Mouse (Mus musculus) midbrain, postnatal 0 days (tissue): Measurements from ENCODE around the gene Atg16l2. TPM values are rescaled to one million over a fixed set of nuclear protein-coding genes. Genes with fewer than 3 reads are reported as not detected.

ENCODE experiments used
- ATAC-seq: fragments of 200-750 bp; cut with Nextera tagmentation; 2 replicates; pipeline ENCODE4 v1.8.0; 2017; ENCODE audit warnings: moderate number of reproducible peaks, mild to moderate bottlenecking, moderate TSS enrichment, moderate library complexity; ENCODE audit not compliant: low FRiP score
- DNase-seq: peaks from one replicate; pipeline ENCODE4 v3.0.0-alpha.2; 2015; ENCODE audit warnings: low spot score
- H3K27ac ChIP-seq: fragments of 300-500 bp; sonication (generic); 2 replicates; pipeline ENCODE4 v1.5.1; 2014; ENCODE audit warnings: low read depth, mild to moderate bottlenecking, low read length, mixed read lengths
- H3K27me3 ChIP-seq: fragments of 300-500 bp; sonication (generic); 2 replicates; pipeline ENCODE4 v1.6.1; 2014; ENCODE audit warnings: low read length, control low read depth, mixed read lengths; ENCODE audit not compliant: insufficient read depth
- H3K36me3 ChIP-seq: fragments of 300-500 bp; sonication (generic); 2 replicates; pipeline ENCODE4 v1.6.1; 2014; ENCODE audit warnings: low read length, control low read depth, mixed read lengths; ENCODE audit not compliant: insufficient read depth
- H3K4me1 ChIP-seq: fragments of 300-500 bp; sonication (generic); 2 replicates; pipeline ENCODE4 v1.6.1; 2014; ENCODE audit warnings: mild to moderate bottlenecking, control low read depth, antibody characterized with exemption, low read length, mixed read lengths; ENCODE audit not compliant: insufficient read depth
- H3K4me2 ChIP-seq: fragments of 300-500 bp; sonication (generic); 2 replicates; pipeline ENCODE4 v1.6.1; 2014; ENCODE audit warnings: low read depth, mild to moderate bottlenecking, low read length, mixed read lengths; ENCODE audit not compliant: poor library complexity, severe bottlenecking
- H3K4me3 ChIP-seq: fragments of 300-500 bp; sonication (generic); 2 replicates; pipeline ENCODE4 v1.5.1; 2014; ENCODE audit warnings: low read depth, mild to moderate bottlenecking, low read length, moderate library complexity
- H3K9ac ChIP-seq: fragments of 300-500 bp; sonication (generic); replicated peaks from 2 replicates; pipeline ENCODE4 v1.6.1; 2014; ENCODE audit warnings: mild to moderate bottlenecking, low read length, moderate library complexity, mixed read lengths; ENCODE audit not compliant: poor library complexity, severe bottlenecking
- H3K9me3 ChIP-seq: fragments of 300-500 bp; sonication (generic); 2 replicates; pipeline ENCODE4 v1.6.1; 2016; ENCODE audit warnings: low read length, control low read depth
- CTCF ChIP-seq: IDR thresholded peaks from 2 replicates; pipeline ENCODE4 v1.5.1; 2016; ENCODE audit warnings: antibody characterized with exemption, mild to moderate bottlenecking
- WGBS: fragments of 180-500 bp; shearing (Covaris S2); extraction: QIAGEN DNeasy Blood & Tissue Kit; methylation state at CpG from one replicate; pipeline ENCODE4 v1.1.7; 2014; 5-methylcytosine and 5-hydroxymethylcytosine counted together
- polyA plus RNA-seq: library from polyadenylated mRNA; unstranded; fragments of >200 nt; fragmentation: Nextera tagmentation; extraction: Ambion mirVana; gene quantifications from 2 replicates; pipeline ENCODE4 v1.2.1, GENCODE M21; 2015
- total RNA-seq: library from RNA; depleted of rRNA; stranded (reverse); fragments of >200 nt; gene quantifications from 2 replicates; pipeline ENCODE4 v1.2.3, GENCODE M21; 2014

Gene Atg16l2
- total and polyA plus RNA-seq, 2 experiments from 2014 or later = 17.0 to 22.4 TPM

- H3K4me1 ChIP-seq = 0 out of 2 replicates have a peak, but pooled peaks cover 4% of the 10 kb centered on the region
- no peak for TF ChIP-seq CTCF
- peak overlapping the region; percentile 92 for H3K4me2 ChIP-seq
- no peak for DNase-seq
- H3K9me3 ChIP-seq = no peaks in the 10 kb centered on the region
- peaks cover 3% of the 10 kb centered on the region; the same call in 1 of the 2 replicates for H3K27me3 ChIP-seq
- H3K27ac ChIP-seq = no peak overlapping the region
- H3K36me3 ChIP-seq = no peaks in the 10 kb centered on the region
- no peak for ATAC-seq
- 22% methylated on average over 7 of the region's 7 CpGs for whole genome bisulfite sequencing
- peak overlapping the region; percentile 55 for H3K4me3 ChIP-seq
- peak overlapping the region; percentile 57; the same call in 1 of the 2 replicates for H3K9ac ChIP-seq
Measured at GRCm38 (mm10) chr7:101302691-101303090, 640 bp upstream of the Atg16l2 start.

GRCm38 (mm10) chr7:101301361-101301880 is 630 bp downstream of the Atg16l2 start:
- no peak for DNase-seq
- Histone ChIP-seq H3K4me3 (peak overlapping the region; percentile 55), H3K9me3 (no peaks in the 10 kb centered on the region), H3K27ac (peak overlapping the region; percentile 60), H3K9ac (peak overlapping the region; percentile 57), H3K4me2 (peak overlapping the region; percentile 92), H3K36me3 (no peaks in the 10 kb centered on the region), H3K4me1 (peaks cover 9% of the 10 kb centered on the region; the same call in 1 of the 2 replicates), H3K27me3 (peaks cover 3% of the 10 kb centered on the region; the same call in 1 of the 2 replicates)
- TF ChIP-seq CTCF = no peak
- 2% methylated on average over 30 of the region's 30 CpGs for WGBS
- ATAC-seq = peak; percentile 9; the same call in 1 of the 2 replicates

GRCm38 (mm10) chr7:101298375-101298774 is 3.7 kb downstream of the Atg16l2 start:
- TF ChIP-seq CTCF = no peak
- 87% methylated on average over 3 of the region's 3 CpGs for WGBS

DNA sequence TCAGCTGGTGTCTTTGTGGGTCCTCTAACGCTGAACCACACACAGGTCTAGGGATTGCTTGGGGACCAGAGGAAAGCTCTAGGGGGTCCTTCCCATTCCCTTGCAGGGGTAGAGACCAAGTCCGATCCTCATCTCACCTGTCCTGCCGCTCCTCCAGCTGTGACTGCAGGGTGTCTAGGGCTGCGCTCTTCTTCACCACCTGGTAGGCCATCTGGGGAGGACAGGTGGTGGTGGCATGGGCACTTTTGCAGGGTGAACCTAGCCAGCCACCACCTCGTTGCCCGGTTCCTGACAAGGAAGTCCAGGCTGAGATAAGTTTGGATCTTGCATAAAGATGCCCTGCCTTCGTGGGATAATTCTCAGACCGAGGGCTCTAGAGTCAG is 5.0 kb downstream of the Atg16l2 start:
- H3K4me3 ChIP-seq = peak overlapping the region; percentile 41
- 0 out of 2 replicates have a peak, but pooled peaks cover 3% of the 10 kb centered on the region for H3K36me3 ChIP-seq
- peak overlapping the region; percentile 72 for H3K4me2 ChIP-seq
- H3K27me3 ChIP-seq = peaks cover 3% of the 10 kb centered on the region; the same call in 1 of the 2 replicates
- peak overlapping the region; percentile 65 for H3K9ac ChIP-seq
- no peaks in the 10 kb centered on the region for H3K9me3 ChIP-seq
- ATAC-seq (no peak; the same call in 1 of the 2 replicates), DNase-seq (no peak)
- peaks cover 9% of the 10 kb centered on the region; the same call in 1 of the 2 replicates for H3K4me1 ChIP-seq
- 26% methylated on average over 8 of the region's 8 CpGs for WGBS
- H3K27ac ChIP-seq = 0 out of 2 replicates have a peak overlapping the region, but pooled peaks have one; percentile 43
- no peak for TF ChIP-seq CTCF

More at GRCm38 (mm10) chr7:101298375-101298774, 3.7 kb downstream of the Atg16l2 start:
- Histone ChIP-seq H3K27me3 (peaks cover 3% of the 10 kb centered on the region; the same call in 1 of the 2 replicates), H3K27ac (no peak overlapping the region), H3K9me3 (no peaks in the 10 kb centered on the region), H3K9ac (no peak overlapping the region), H3K4me2 (no peak overlapping the region), H3K36me3 (0 out of 2 replicates have a peak, but pooled peaks cover 3% of the 10 kb centered on the region), H3K4me3 (no peak overlapping the region), H3K4me1 (peaks cover 9% of the 10 kb centered on the region; the same call in 1 of the 2 replicates)
- ATAC-seq (no peak), DNase-seq (no peak)

DNA sequence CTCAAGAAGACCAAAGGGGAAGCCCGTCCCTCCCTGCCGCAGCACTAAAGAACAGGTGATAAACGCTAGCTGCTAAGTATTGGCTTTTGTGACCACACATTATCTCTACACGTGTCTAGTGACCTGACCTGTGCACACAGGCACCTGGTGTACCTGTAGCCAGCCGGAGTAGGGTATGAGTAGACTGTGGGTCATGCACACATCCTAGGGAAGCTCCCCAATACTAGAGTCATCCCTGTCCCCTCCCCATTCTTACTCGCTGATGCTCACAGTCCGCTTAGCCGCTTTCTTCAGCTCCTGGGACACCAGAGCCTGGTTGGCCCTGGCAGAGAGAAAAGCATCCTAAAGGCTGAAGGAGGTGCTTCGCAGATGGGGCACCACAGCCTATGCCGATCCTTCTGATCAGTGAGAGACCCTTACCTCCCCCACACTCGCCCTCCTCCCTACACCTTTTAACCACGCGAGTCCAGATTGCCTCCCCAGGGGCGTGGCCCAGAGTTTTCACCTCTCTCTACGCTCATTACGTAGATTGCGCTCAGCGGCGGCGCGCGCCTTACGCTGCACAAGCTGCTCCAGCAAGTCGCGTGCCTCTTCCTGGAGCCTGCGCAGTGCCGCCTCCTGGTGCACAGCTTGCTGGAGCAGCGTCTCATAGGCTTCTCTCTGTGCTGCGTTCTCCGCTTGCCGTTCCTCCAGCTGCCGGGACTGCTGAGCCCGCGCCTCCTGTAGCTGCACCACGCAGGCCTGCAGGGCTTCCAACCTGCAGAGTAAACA is 5.6 kb downstream of the Atg16l2 start:
- Histone ChIP-seq H3K27ac (0 out of 2 replicates have a peak overlapping the region, but pooled peaks have one; percentile 43), H3K4me2 (peak overlapping the region; percentile 72), H3K9me3 (no peaks in the 10 kb centered on the region), H3K27me3 (peaks cover 3% of the 10 kb centered on the region; the same call in 1 of the 2 replicates), H3K9ac (peak overlapping the region; percentile 65), H3K36me3 (peaks cover 4% of the 10 kb centered on the region; the same call in 1 of the 2 replicates), H3K4me3 (peak overlapping the region; percentile 41), H3K4me1 (peaks cover 9% of the 10 kb centered on the region; the same call in 1 of the 2 replicates)
- peak; percentile 92 for DNase-seq
- TF ChIP-seq CTCF = peak; percentile 76
- WGBS = 10% methylated on average over 34 of the region's 35 CpGs
- ATAC-seq = peak; percentile 89
